Mouse (Mus musculus) spleen, embryonic (tissue): Measurements from ENCODE around the gene Frmd6.

Source experiments
- CTCF ChIA-PET: fragments of 350-600 bp; sonication (Branson Sonifier 250); formaldehyde crosslinking; loops from one replicate; lab custom pipeline; 2022; lab: Charles Lee

Frmd6 gene

GRCm38 (mm10) chr12:70807975-70808374 lies 17.3 kb upstream of the Frmd6 start:
- CTCF ChIA-PET: no interaction called here

DNA sequence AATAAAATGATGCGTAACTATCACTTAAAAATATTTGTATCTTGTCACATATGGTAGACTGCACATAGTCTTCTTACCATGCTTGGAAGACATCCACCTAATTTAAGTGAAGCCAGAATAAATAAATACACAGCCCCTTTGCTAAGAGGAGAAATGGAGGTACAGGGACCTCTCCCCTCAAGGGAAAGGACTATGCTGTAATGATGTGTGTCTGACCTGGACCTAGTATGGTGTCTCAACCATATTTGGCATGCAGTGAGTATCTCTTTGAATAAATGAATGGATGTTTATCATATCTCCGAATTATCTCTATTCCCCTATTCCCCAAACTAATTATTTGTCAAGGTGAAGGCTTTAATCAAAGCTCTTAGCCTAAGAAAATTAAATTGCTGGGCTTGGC lies 15.4 kb upstream of the Frmd6 start:
- CTCF ChIA-PET: no interaction called here

DNA sequence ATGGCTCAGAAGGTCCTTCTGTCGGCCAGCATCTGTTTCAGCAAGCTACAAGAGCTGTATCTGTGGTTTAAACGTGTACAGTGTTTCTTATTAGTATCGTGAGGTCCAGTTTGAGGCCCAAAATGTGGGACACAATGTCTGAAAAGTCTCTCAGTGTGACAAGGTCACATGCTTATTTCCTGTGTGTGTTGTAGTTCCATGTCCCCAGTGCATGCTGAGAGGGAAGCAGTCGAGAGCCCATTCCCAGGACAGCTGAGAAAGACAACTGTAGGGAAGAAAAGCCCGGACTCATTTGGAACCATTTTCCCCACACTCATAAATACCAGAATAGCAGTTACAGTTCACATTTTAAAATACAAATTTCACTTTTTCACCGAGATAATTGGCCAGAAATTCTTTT lies 13.5 kb upstream of the Frmd6 start:
- CTCF ChIA-PET: no interaction called here

DNA sequence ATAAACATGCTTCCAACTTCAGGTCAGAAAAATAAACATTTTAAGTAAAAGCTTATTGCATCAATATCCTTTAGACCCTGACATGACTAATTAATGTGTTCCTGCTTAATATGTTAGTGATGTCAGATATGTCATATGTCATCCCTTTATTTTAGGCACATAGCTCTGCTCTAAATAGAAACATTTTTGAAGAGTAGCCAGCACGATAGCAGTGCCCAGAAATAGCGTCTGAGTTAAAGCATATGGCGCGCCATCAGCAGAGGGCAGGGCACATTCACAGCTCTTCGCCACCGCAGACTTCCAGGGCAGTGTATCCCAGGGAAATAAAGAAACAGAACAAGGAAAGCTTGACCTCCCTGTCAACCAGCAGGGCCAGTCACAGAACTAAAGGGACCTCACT lies 13.1 kb upstream of the Frmd6 start:
- CTCF ChIA-PET: no interaction called here

GRCm38 (mm10) chr12:70812822-70813465 lies 12.4 kb upstream of the Frmd6 start:
- CTCF ChIA-PET: no interaction called here

- CTCF ChIA-PET: no interaction called here
Measured at GRCm38 (mm10) chr12:70816731-70817130, 8.6 kb upstream of the Frmd6 start.

DNA sequence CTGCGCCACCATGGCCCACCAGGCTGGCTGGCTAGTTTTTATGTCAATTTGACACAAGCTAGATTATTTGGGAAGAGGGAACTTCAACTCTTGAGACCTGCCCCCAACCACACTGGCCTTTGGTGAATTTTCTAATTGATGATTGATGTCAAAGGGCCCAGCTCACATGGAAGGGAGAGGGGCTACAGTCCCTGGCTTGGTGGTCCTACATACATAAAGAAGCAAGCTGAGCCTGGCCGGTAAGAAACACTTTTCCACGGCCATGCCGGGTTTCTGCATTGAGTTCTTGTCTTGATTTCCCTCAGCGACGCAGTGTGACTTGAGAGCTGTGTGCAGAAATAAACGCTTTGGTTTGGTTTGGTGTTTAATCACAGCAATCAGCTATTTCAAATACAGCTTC lies 1.3 kb upstream of the Frmd6 start:
- CTCF ChIA-PET: no interaction called here

GRCm38 (mm10) chr12:70825651-70826317 lies 470 bp downstream of the Frmd6 start:
- CTCF ChIA-PET: no interaction called here

GRCm38 (mm10) chr12:70826318-70827072 lies 1.2 kb downstream of the Frmd6 start:
- CTCF ChIA-PET: no interaction called here

DNA sequence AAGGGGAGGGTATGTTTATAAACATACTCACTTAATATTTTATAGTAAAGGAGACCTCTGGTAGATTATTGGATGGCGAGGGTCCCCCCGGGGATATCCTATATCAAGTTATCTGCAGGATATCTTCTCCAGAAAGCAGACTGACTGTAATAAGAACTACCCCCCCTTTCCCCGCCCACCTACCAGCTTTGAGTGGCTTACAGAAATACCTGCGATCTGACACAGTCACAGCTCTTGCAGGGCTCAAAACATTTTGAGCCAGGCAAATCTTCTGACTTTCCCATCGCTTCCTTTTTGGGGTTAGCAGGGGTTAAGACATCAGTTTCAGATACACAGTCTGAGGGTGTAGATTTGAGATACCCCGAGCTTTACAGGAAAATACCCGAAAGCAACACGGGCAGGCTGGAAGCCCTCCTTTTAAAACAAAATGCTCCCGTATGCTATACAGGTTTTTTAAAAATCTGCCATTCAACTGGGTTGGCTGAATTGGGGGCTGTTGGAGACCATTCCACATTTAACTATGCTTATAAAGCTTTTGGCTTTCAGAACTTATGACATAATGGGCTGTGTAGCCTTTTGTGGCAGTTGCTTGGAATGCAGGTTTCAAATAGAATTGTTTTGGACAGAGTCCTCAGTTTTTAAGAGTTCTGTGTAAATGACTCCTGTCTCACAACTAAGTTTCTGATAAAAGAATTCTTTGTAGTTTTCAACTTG lies 2.0 kb downstream of the Frmd6 start:
- CTCF ChIA-PET: no interaction called here

DNA sequence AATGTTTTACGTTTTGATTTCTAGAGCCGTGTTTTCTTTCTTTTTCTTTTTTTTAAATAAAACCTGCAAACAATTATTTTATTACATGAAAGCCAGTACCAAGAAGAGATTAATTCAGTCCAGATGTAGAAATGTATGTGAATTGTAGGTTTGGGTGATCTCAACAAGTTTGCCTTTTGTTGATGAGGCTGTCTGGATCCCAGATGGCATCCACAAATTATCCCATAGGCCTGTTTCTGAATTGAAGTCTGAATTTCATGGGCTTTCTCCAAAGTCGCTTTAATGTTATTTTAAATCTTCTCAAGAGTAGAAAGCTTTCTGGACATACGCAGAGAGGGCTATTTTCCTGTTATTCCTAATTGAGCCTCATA lies 2.6 kb downstream of the Frmd6 start:
- CTCF ChIA-PET: no interaction called here

GRCm38 (mm10) chr12:70830982-70831566 lies 5.8 kb downstream of the Frmd6 start:
- CTCF ChIA-PET: no interaction called here

DNA sequence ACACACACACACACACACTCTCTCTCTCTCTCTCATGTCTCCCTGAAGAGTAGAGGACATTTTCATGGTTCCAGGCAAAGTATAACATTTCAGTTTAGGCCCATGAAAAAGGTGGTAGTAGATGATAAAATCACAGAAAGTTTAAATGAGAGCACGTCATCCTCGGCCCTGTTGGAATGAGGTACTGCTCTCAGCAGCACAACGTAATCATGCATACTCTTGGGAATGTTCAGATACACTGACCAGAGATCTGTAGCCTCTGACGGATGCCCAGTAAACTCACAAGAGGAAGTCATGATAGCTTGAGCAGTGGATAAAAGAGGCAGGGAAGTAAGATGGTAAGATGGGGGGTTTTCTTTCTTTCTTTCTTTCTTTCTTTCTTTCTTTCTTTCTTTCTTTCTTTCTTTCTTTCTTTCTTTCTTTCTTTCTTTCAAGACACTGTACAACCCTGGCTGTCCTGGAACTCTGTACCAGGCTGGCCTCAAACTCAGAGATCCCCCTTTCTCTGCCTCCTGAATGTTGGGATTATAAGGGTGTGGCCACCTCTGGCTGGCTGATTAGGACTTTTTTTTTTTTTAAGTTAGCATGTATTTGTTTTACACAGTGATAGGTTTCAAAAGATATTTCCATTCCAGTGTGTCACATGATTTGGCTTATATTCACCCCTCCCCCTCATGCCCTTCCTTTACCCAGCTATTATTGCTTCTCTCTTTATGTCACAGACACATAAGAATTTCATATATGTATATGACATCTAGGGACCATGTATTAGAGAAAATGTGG lies 7.1 kb downstream of the Frmd6 start:
- CTCF ChIA-PET: no interaction called here

DNA sequence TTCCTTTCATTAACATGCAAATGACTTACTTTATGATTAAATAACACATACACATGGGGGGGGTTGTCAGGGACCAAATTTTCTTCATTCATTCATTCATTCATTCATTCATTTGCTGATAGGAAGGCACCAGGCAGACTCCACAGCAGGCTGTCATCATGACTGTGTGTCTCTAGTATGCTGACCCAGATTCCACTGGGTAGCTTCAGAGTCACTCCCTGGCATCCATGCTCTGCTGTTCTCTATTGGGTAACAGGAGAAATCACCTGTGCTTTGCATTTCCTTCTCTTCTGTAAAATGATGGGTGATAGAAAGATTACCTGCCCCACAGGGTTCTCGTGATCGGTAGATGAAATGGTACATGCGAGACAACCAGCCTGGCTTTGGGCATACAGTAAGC lies 7.7 kb downstream of the Frmd6 start:
- CTCF ChIA-PET: no interaction called here

GRCm38 (mm10) chr12:70834043-70834442 lies 8.7 kb downstream of the Frmd6 start:
- CTCF ChIA-PET: no interaction called here

GRCm38 (mm10) chr12:70835004-70835403 lies 9.7 kb downstream of the Frmd6 start:
- CTCF ChIA-PET: no interaction called here

GRCm38 (mm10) chr12:70837792-70838321 lies 12.5 kb downstream of the Frmd6 start:
- CTCF ChIA-PET: no interaction called here

DNA sequence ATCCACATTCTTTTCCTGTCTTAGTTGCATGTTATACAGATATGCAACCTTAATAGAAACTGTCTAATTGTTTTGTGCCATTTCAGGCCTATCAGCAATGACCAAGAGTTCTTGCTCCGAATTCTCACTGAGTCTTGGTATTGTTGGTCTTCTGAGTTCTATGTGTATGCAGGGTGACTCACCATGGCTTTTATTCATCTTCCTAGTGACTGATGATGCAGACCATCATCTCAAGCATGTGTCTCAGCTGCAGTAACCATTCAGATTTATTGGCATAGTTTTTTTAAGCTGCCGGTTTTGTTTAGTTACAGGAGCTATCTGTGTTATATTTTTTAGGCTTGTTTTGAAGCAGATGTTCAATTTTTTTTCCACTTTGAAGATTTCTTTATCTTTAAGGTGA lies 20.1 kb downstream of the Frmd6 start:
- CTCF ChIA-PET: no interaction called here

GRCm38 (mm10) chr12:70849024-70849423 lies 23.7 kb downstream of the Frmd6 start:
- CTCF ChIA-PET: no interaction called here

DNA sequence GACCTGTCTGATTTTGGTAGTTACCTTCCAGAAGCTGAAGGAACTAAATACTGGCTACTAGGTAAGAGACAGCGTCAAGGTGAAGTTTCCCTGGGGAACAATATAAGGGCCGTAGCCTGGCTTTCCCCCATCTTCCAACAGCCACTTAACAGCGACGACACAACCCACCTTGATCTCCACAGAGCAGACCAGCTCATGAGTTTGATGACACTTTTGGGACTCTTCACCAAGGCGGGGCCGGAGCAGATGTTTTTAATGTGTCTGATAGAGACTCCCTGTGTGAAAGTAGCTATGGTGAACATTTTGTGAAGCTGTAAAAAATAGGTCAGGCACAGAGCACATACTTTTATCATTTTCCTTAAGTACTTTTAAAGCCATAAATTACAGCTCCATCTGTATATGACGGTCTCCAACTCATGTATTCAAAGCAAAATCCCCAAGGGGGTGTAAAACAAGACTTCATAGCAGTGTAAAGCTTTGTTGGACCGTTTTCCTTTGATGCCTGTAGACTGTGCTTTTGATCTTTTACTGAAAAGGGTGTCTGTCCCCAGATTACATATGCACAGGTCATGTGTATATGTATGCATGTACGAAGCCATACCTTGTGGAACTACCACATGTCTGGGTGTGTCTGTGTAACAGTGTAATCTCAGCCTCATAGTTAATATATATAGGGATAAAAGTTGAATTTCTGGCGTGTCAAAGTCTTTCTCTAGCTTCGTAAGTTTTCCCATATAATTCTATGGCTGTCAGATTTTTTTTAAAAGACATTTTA lies 24.4 kb downstream of the Frmd6 start:
- CTCF ChIA-PET: no interaction called here
